Mouse (Mus musculus): ENCODE results near the gene Dus3l. TPM values are rescaled to one million over a fixed set of nuclear protein-coding genes. Genes with fewer than 3 reads are reported as not detected.
A peak's percentile ranks its signal among the peaks of the same experiment; 100 is the strongest.

Dus3l gene
- total and polyA plus RNA-seq, 3 experiments: 38.9 to 70.5 TPM; not detected in 1

GRCm38 (mm10) chr17:56815057-56815345 is 50.4 kb downstream of the Dus3l start:
- Histone ChIP-seq H3K9me3 (replicated peaks; ENCODE audit: insufficient read depth, low read length) (no peaks in the 10 kb centered on the region), H3K9ac (ENCODE audit: control insufficient read depth, low read depth, low read length, poor library complexity, severe bottlenecking) (no peak overlapping the region), H3K4me1 (ENCODE audit: control insufficient read depth in 1 of 2, insufficient read depth in 2 of 2, low read length in 2 of 2) (peaks cover 0 to 6% of the 10 kb centered on the region in 2 experiments; a peak in 1 of 4 replicates), H3K27me3 (ENCODE audit: control insufficient read depth in 1 of 2, insufficient read depth in 2 of 2, low read length in 2 of 2) (no peaks in the 10 kb centered on the region), H3K27ac (ENCODE audit: control insufficient read depth, low read depth, low read length) (no peak overlapping the region), H3K4me3 (ENCODE audit: control insufficient read depth in 1 of 2, insufficient read depth in 1 of 2, low read depth in 2 of 2, low read length in 2 of 2) (no peak overlapping the region), H3K36me3 (ENCODE audit: control insufficient read depth in 1 of 2, insufficient read depth in 2 of 2, low read length in 2 of 2) (peaks cover 0 to 5% of the 10 kb centered on the region in 2 experiments; a peak in 2 of 4 replicates), H3K79me2 (ENCODE audit: control insufficient read depth, insufficient read depth, low read length, poor library complexity) (no peaks in the 10 kb centered on the region)
- DNase-seq (ENCODE audit: low read depth, low spot score): no peak
- TF ChIP-seq MAFK (IDR thresholded peaks at IDR 0.05; ENCODE audit: borderline replicate concordance, low read depth, low read length) (no peak), E2F4 (IDR thresholded peaks at IDR 0.05; ENCODE audit: borderline replicate concordance, low read depth, low read length) (no peak), CHD1 (IDR thresholded peaks at IDR 0.05; ENCODE audit: low read depth, low read length) (no peak), ZNF384 (IDR thresholded peaks at IDR 0.05; ENCODE audit: low read depth, low read length) (no peak), HCFC1 (IDR thresholded peaks at IDR 0.05; ENCODE audit: low read depth, low read length) (no peak), SMC3 (IDR thresholded peaks at IDR 0.05; ENCODE audit: low read depth, low read length) (no peak), RCOR1 (IDR thresholded peaks at IDR 0.05; ENCODE audit: low read depth, low read length) (no peak), NRF1 (IDR thresholded peaks at IDR 0.05; ENCODE audit: insufficient read depth, low read depth, low read length, poor library complexity, severe bottlenecking) (no peak), TAL1 (IDR thresholded peaks at IDR 0.05; ENCODE audit: low read length) (no peak), SIN3A (IDR thresholded peaks at IDR 0.05; ENCODE audit: low read length) (no peak)

DNA sequence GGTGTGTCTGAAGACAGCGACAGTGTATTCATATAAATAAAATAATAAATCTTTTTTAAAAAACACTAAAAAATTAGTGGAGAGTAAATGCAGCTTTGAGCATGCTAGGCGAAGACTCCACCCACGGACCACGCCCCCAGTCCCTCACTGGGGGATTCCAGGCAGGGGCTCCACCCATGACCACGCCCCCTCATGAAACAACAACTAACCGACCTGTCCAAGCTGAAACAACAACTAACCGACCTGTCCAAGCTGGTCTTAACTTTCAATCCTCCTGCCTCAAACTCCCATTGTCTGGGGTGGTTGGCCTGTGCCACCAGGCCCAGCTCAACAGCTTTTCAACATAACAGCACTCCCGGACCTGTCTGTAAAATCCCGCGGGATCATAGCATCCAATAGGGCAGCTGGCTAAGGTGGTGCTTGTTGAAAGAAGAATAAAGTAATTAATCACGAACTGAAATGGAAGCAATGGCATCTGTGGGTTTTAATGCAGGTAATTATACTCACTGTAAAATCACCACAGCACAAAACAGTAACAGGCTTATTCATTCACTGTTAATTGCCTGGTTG is 53.6 kb downstream of the Dus3l start:
- TF ChIP-seq SIN3A (IDR thresholded peaks at IDR 0.05; ENCODE audit: low read length): no peak
- TF ChIP-seq RCOR1 (IDR thresholded peaks at IDR 0.05; ENCODE audit: low read depth, low read length): no peak
- TF ChIP-seq ZKSCAN1 (IDR thresholded peaks at IDR 0.05; ENCODE audit: low read depth, low read length): no peak
- TF ChIP-seq ELF1 (IDR thresholded peaks at IDR 0.05; ENCODE audit: low read depth, low read length): no peak
- no peak for TF ChIP-seq MXI1 (IDR thresholded peaks at IDR 0.05; ENCODE audit: low read depth, low read length)
- no peak for TF ChIP-seq UBTF (IDR thresholded peaks at IDR 0.05; ENCODE audit: borderline replicate concordance, insufficient read depth, low read depth, low read length)
- TF ChIP-seq E2F4 (IDR thresholded peaks at IDR 0.05; ENCODE audit: borderline replicate concordance, low read depth, low read length): no peak
- TF ChIP-seq MYC (IDR thresholded peaks at IDR 0.05; ENCODE audit: low read depth, low read length): no peak
- Histone ChIP-seq H3K79me2 (ENCODE audit: control insufficient read depth, insufficient read depth, low read length, poor library complexity) (no peaks in the 10 kb centered on the region), H3K36me3 (ENCODE audit: control insufficient read depth in 1 of 2, insufficient read depth in 2 of 2, low read length in 2 of 2) (peaks cover 0 to 2% of the 10 kb centered on the region in 2 experiments; a peak in 1 of 4 replicates), H3K9me3 (replicated peaks; ENCODE audit: insufficient read depth, low read length) (no peaks in the 10 kb centered on the region), H3K4me3 (ENCODE audit: control insufficient read depth in 1 of 2, insufficient read depth in 1 of 2, low read depth in 2 of 2, low read length in 2 of 2) (no peak overlapping the region), H3K27ac (ENCODE audit: control insufficient read depth, low read depth, low read length) (no peak overlapping the region), H3K9ac (ENCODE audit: control insufficient read depth, low read depth, low read length, poor library complexity, severe bottlenecking) (no peak overlapping the region), H3K4me1 (ENCODE audit: control insufficient read depth in 1 of 2, insufficient read depth in 2 of 2, low read length in 2 of 2) (no peaks in the 10 kb centered on the region), H3K27me3 (ENCODE audit: control insufficient read depth in 1 of 2, insufficient read depth in 2 of 2, low read length in 2 of 2) (no peaks in the 10 kb centered on the region)
- DNase-seq (ENCODE audit: low read depth, low spot score): peak; percentile 59

All from MEL (cell line).